Mouse (Mus musculus) liver, embryonic 11.5 days (tissue): ENCODE measurements around the gene Stat6. TPM values are rescaled to one million over a fixed set of nuclear protein-coding genes. Genes with fewer than 3 reads are reported as not detected.

Experiments
- ATAC-seq: fragments of 200-750 bp; cut with Nextera tagmentation; replicated peaks from 2 replicates; pipeline ENCODE4 v1.8.0; 2017; ENCODE audit warnings: moderate number of reproducible peaks, mild to moderate bottlenecking, moderate TSS enrichment, moderate library complexity; ENCODE audit not compliant: low FRiP score
- DNase-seq: peaks from one replicate; pipeline ENCODE4 v3.0.0-alpha.2; 2017; ENCODE audit warnings: low spot score
- H3K27ac ChIP-seq: fragments of 300-500 bp; sonication (generic); 2 replicates; pipeline ENCODE4 v1.5.1; 2014; ENCODE audit warnings: mild to moderate bottlenecking, low read depth, low read length, control low read depth
- H3K27me3 ChIP-seq: fragments of 300-500 bp; sonication (generic); replicated peaks from 2 replicates; pipeline ENCODE4 v1.6.1; 2014; ENCODE audit warnings: low read length, mixed read lengths; ENCODE audit not compliant: control insufficient read depth, insufficient read depth
- H3K36me3 ChIP-seq: fragments of 300-500 bp; sonication (generic); 2 replicates; pipeline ENCODE4 v1.6.1; 2014; ENCODE audit warnings: mild to moderate bottlenecking, low read length, moderate library complexity, mixed read lengths; ENCODE audit not compliant: control insufficient read depth, insufficient read depth
- H3K4me1 ChIP-seq: fragments of 300-500 bp; sonication (generic); replicated peaks from 2 replicates; pipeline ENCODE4 v1.6.1; 2014; ENCODE audit warnings: low read length, mixed read lengths; ENCODE audit not compliant: control insufficient read depth, insufficient read depth
- H3K4me2 ChIP-seq: fragments of 300-500 bp; sonication (generic); 2 replicates; pipeline ENCODE4 v1.6.1; 2014; ENCODE audit warnings: mild to moderate bottlenecking, control low read depth, moderate library complexity
- H3K4me3 ChIP-seq: fragments of 300-500 bp; sonication (generic); 2 replicates; pipeline ENCODE4 v1.5.1; 2014; ENCODE audit warnings: low read depth, low read length, control low read depth
- H3K9ac ChIP-seq: fragments of 300-500 bp; sonication (generic); 2 replicates; pipeline ENCODE4 v1.6.1; 2014; ENCODE audit warnings: low read depth, low read length, control low read depth
- H3K9me3 ChIP-seq: fragments of 300-500 bp; sonication (generic); 2 replicates; pipeline ENCODE4 v1.6.1; 2016; ENCODE audit warnings: low read length, inconsistent platforms, mixed read lengths; ENCODE audit not compliant: control insufficient read depth
- WGBS: fragments of 180-500 bp; shearing (Covaris S2); extraction: QIAGEN DNeasy Blood & Tissue Kit; methylation state at CpG from one replicate; pipeline ENCODE4 v1.1.7; 2014; 5-methylcytosine and 5-hydroxymethylcytosine counted together
- polyA plus RNA-seq: library from polyadenylated mRNA; unstranded; fragments of >200 nt; fragmentation: Nextera tagmentation; extraction: Ambion mirVana; gene quantifications from 2 replicates; pipeline ENCODE4 v1.2.1, GENCODE M21; 2014

The Stat6 gene
- polyA plus RNA-seq, 1 experiment from 2014 or later = 28.7 TPM

DNA sequence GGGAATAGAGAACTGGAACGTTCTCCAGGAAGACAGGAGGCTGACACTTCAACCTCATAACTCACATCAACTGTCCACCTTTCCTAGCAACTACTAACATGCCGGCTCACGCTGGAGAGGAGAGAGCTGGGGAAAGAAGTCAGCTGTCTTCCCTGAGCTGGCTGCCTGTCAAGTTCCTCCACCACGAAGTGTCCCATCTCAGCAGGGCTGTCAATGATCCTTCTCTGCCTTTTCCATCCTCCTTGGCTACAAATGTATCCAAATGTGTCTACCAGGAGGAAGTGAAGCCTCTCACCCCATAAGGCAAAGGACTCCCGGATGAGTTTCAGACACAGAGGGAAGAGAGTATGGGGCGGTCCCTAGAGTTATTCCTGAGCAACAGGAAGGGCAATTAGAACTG, 24.6 kb upstream of the Stat6 start:
- no peaks in the 10 kb centered on the region for H3K36me3 ChIP-seq
- H3K27me3 ChIP-seq = peaks cover 47% of the 10 kb centered on the region
- ATAC-seq (no peak), DNase-seq (no peak)
- no peak overlapping the region for H3K9ac ChIP-seq
- H3K4me2 ChIP-seq = peak overlapping the region; percentile 84
- H3K4me3 ChIP-seq = no peak overlapping the region
- H3K4me1 ChIP-seq = peaks cover 58% of the 10 kb centered on the region
- 28% methylated on average over 6 of the region's 6 CpGs for WGBS
- H3K9me3 ChIP-seq = no peaks in the 10 kb centered on the region
- peak overlapping the region; percentile 8; the same call in 1 of the 2 replicates for H3K27ac ChIP-seq

DNA sequence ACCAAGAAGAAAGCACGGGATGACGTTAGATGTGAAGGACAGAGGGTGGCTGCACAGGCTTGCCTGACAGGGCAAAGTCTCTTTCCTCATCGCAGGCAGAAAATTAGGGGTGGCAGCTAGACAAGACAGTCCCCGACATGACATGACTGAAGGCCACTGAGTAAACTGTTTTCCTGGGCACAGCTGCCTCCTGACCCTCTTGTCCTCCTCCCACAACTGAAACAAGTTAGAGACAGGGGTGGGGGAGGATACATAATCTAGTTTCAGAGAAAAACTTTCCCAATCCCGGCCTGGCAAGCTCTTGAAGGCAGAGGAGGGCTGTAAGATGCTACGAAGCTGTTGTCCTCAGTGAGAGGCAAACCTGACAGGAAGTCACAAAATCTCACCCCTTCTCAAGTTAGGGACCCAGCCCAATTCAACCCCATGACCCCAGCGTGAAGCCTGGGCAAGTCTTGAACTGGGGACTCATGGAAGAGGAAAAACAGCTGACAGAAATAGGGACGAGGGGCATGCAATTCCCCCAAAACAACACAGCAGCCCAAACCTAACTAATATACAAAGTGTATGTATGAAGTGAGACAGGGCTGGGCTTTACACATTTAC, 23.6 kb upstream of the Stat6 start:
- Histone ChIP-seq H3K27me3 (peaks cover 47% of the 10 kb centered on the region), H3K27ac (peak overlapping the region; percentile 59; the same call in 1 of the 2 replicates), H3K9ac (peak overlapping the region; percentile 42; the same call in 1 of the 2 replicates), H3K9me3 (no peaks in the 10 kb centered on the region), H3K36me3 (no peaks in the 10 kb centered on the region), H3K4me1 (peaks cover 50% of the 10 kb centered on the region), H3K4me3 (peak overlapping the region; percentile 58), H3K4me2 (peak overlapping the region; percentile 84)
- ATAC-seq = no peak
- no peak for DNase-seq
- WGBS = 28% methylated on average over 8 of the region's 8 CpGs

DNA sequence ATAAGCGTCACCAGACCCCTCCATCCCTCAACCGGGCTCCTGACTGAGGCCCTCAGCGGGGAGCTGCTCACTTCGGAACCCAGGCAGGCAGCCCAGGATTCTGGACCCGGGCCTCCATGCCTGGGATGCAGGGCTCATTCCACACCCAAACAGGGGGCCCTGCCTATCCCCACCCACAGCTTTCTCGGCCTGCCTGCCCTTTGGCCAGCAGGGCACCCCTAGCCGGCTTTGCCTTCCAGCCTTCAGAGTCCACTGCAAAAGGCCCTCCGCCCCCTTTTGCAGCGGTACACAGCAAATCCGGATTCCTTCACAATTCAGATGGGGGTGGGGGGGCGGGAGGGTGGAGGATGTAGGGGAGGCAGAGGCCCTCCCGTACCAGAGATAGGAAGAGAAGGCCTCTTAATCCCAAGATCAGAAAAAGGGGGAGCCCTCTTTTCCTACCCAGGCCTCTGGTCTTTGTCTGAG, 22.8 kb upstream of the Stat6 start:
- Histone ChIP-seq H3K36me3 (no peaks in the 10 kb centered on the region), H3K4me3 (peak overlapping the region; percentile 58), H3K4me2 (peak overlapping the region; percentile 84), H3K4me1 (peaks cover 42% of the 10 kb centered on the region), H3K9me3 (no peaks in the 10 kb centered on the region), H3K9ac (peak overlapping the region; percentile 42), H3K27ac (peak overlapping the region; percentile 59), H3K27me3 (peaks cover 47% of the 10 kb centered on the region)
- DNase-seq (no peak), ATAC-seq (no peak)
- 13% methylated on average over 12 of the region's 12 CpGs for WGBS

DNA sequence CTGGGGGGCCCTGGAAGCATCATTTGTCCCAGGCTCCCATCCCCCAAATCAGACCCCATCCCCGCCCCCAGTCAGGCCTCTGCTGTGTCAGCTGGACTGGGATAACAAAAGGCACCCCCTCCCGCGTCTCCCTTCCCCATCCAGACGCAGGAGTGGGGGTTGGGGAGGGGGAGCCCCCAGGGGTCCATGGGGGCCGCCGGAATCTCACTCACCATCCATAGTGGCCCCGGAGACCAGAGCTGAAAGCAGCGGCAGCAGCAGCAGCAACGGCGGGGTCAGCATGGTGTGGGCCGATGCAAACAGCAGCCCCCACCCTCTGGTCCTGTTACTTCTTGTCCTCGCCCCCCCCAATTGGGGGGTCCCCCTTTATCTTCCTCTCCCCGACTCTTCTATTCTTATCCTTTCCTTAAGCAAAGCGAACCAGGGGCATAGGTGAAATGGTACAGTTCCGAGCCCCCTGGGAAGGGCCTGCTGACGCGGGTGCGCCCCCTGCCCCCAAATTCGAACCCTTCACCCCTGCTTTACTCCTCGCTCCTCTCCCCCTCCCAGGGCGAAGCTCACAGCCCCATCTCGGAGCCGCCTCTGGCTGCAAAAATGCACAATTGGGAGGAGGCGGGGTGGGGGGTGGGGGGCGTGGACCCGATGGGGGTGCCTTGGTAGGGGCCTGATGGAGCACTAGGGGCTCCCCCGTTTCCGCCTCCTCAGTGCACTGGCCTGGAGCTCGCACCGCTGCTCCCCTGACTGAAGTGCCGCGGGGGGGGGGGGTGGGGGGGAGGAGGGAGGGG, 22.2 kb upstream of the Stat6 start, which contains the start of gene Lrp1:
Lrp1 (minus strand) TSS at position 743 of the 785 bp plus-strand sequence.
- WGBS = 4% methylated on average over 25 of the region's 32 CpGs

DNA sequence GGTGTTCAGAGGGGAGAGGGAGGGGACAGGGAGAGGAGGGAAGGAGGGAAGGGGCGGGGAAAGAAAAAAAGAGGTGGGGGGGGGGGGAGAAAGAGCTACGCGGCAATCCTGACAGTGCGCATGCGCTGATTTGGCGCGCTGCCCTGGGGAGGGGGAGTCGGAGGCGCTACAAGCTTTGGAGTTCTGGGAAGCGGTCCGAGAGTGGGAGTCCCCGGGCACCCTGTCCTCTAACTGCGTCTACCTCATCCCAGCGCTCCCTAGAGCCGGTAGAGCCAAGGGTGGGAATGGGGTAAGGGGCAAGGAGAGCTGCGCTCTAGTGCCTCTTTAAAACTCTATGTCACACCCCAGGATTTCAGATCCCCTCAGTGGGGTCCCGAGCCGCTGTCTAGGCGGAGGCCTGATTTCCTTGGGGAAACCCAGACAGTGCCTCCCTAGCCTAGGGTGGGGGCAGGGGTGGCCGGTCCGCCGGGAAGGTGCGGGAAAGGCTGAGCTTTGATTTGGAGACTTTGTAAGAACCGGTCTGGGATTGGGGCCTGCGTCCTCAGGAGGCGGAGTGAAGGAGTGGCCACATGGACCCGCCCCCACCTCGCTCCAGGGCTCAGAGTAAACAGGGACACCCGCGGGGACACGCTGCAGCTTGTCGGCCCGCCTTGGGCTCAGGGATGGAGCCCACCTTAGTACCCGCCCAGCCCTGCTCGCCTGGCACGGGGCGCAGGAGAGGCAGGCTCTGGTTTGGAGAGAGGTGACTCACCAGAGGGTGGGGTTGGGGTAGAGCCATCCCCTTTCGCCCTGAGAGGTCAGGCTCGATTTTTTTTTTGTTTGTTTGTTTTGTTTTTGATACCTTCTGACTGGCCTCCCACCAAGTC, 21.4 kb upstream of the Stat6 start:
- peaks cover 45% of the 10 kb centered on the region for H3K27me3 ChIP-seq
- H3K4me1 ChIP-seq = peaks cover 29% of the 10 kb centered on the region
- DNase-seq = peak; percentile 82

More for the DNA sequence above, 22.2 kb upstream of the Stat6 start, which contains the start of gene Lrp1:
- Histone ChIP-seq H3K4me2 (peak within 1 kb of the TSS; percentile 84), H3K27ac (peak within 1 kb of the TSS; percentile 89), H3K4me3 (peak within 1 kb of the TSS; percentile 58), H3K27me3 (peaks cover 46% of the 10 kb centered on the region), H3K36me3 (no peaks in the 10 kb centered on the region), H3K4me1 (peaks cover 36% of the 10 kb centered on the region), H3K9ac (peak within 1 kb of the TSS; percentile 59), H3K9me3 (no peaks in the 10 kb centered on the region)
- DNase-seq (no peak), ATAC-seq (peak; percentile 53)

DNA sequence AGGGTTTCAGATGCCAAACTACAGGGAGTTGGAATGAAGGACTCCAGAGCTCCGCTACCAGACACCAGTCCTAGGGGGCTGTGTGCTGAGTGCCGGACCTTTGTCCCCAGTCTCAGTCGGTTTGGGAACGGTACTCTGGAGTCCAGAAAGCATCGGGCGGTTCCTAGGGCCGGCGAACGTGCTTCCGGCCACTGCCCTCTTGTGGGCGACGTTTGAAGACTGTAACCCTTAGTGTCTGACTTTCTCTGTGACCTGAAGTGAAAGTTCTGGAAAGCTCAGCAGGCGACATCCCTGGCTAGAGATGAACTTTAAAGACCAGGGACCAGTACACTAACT, 20.8 kb upstream of the Stat6 start:
- no peaks in the 10 kb centered on the region for H3K36me3 ChIP-seq
- H3K4me3 ChIP-seq = peak overlapping the region; percentile 58
- whole genome bisulfite sequencing = 2% methylated on average over 13 of the region's 13 CpGs
- peaks cover 25% of the 10 kb centered on the region for H3K4me1 ChIP-seq
- H3K27me3 ChIP-seq = peaks cover 43% of the 10 kb centered on the region
- peak overlapping the region; percentile 84 for H3K4me2 ChIP-seq
- H3K27ac ChIP-seq = peak overlapping the region; percentile 89
- peak overlapping the region; percentile 59; the same call in 1 of the 2 replicates for H3K9ac ChIP-seq
- peak; percentile 32 for ATAC-seq
- peaks cover 7% of the 10 kb centered on the region for H3K9me3 ChIP-seq
- no peak for DNase-seq

More for the DNA sequence above, 21.4 kb upstream of the Stat6 start:
- ATAC-seq = peak; percentile 74
- peaks cover 2% of the 10 kb centered on the region for H3K9me3 ChIP-seq
- H3K4me2 ChIP-seq = peak overlapping the region; percentile 84
- peak overlapping the region; percentile 59 for H3K9ac ChIP-seq
- peak overlapping the region; percentile 58 for H3K4me3 ChIP-seq
- under 1% methylated on average over 35 of the region's 39 CpGs for whole genome bisulfite sequencing
- H3K36me3 ChIP-seq = no peaks in the 10 kb centered on the region
- peak overlapping the region; percentile 89 for H3K27ac ChIP-seq

DNA sequence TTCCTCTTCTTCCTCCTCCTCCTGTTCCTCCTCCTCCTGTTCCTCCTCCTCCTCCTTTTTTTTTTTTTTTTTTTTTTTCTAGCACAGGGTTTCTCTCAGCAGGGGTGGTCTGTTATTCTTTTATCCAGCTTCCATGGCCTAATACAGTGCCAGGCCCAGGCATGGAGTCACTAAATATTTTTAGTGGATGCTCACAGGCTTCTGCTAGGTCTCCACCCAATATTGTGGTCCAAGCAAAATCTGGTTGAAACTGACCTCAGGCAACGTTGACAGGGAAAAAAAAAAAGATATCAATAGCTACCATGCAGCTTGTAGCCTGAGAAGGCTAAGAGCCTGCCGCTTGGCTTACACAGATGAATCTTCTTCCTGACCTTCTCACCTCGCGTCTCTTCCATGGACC, 20.1 kb upstream of the Stat6 start:
- ATAC-seq (no peak), DNase-seq (no peak)
- WGBS = 59% methylated on average over 4 of the region's 4 CpGs
- H3K9ac ChIP-seq = no peak overlapping the region
- H3K27me3 ChIP-seq = peaks cover 37% of the 10 kb centered on the region
- H3K9me3 ChIP-seq = peaks cover 7% of the 10 kb centered on the region
- peaks cover 19% of the 10 kb centered on the region for H3K4me1 ChIP-seq
- no peaks in the 10 kb centered on the region for H3K36me3 ChIP-seq
- H3K27ac ChIP-seq = 0 out of 2 replicates have a peak overlapping the region, but pooled peaks have one; percentile 89
- H3K4me3 ChIP-seq = no peak overlapping the region
- no peak overlapping the region; the same call in 1 of the 2 replicates for H3K4me2 ChIP-seq
